Mouse (Mus musculus): ENCODE data around the gene Arfgap3. TPM values are rescaled to one million over a fixed set of nuclear protein-coding genes. Genes with fewer than 3 reads are reported as not detected.
"Not testable (repeated sequence)": the region's sequence is repeated elsewhere in the genome, so short reads cannot be mapped to it uniquely, and the experiment has no call there.

Gene Arfgap3
- total and polyA plus RNA-seq, 2 experiments, result 4.7 to 9.0 TPM

- no peak overlapping the region for H3K4me3 ChIP-seq (ENCODE audit: insufficient read depth, low read depth, low read length)
- H3K27me3 ChIP-seq (ENCODE audit: control insufficient read depth, insufficient read depth, low read length), result no peaks in the 10 kb centered on the region
- no peak for DNase-seq (ENCODE audit: extremely low read depth, low read depth, low spot score)
- H3K9ac ChIP-seq (ENCODE audit: low read depth, low read length), result no peak overlapping the region
- H3K36me3 ChIP-seq (ENCODE audit: control insufficient read depth, insufficient read depth, low read length), result no peaks in the 10 kb centered on the region
- H3K4me1 ChIP-seq (ENCODE audit: control insufficient read depth, insufficient read depth, low read length), result no peaks in the 10 kb centered on the region; the same call in 1 of the 2 replicates
- no peak overlapping the region for H3K27ac ChIP-seq (replicated peaks; ENCODE audit: insufficient read depth, low read depth, low read length)
- no peak for TF ChIP-seq POLR2A (IDR thresholded peaks at IDR 0.05; ENCODE audit: extremely low read depth, insufficient read depth, low read length)
- no peak for TF ChIP-seq CTCF (IDR thresholded peaks at IDR 0.05; ENCODE audit: low read depth, low read length)
- H3K79me2 ChIP-seq (ENCODE audit: control insufficient read depth, insufficient read depth, low read length), result no peaks in the 10 kb centered on the region
Observed at GRCm38 (mm10) chr15:83365697-83366096, 15.7 kb upstream of the Arfgap3 start.

DNA sequence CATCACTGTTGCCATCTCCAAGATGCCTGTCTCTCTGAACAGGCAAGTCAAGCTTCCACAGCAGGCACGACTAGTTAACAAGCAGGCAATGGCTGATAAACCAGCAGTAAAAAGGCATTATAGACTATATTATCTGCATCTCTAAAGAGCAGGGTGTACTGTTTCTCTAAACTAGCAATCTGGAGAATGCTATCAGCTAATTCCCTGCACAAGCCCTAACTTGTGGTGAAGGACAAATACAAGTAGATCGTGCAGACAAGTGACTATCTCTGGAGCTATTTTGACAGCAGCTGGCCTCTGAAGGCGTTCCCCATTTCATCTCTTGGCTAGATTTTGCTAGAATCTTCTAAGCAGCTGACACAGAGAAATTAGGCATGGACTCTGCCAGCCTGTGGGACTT lies 14.1 kb upstream of the Arfgap3 start:
- no peak for DNase-seq (ENCODE audit: extremely low read depth, low read depth, low spot score)
- no peaks in the 10 kb centered on the region; the same call in 1 of the 2 replicates for H3K4me1 ChIP-seq (ENCODE audit: control insufficient read depth, insufficient read depth, low read length)
- H3K4me3 ChIP-seq (ENCODE audit: insufficient read depth, low read depth, low read length), result no peak overlapping the region
- H3K79me2 ChIP-seq (ENCODE audit: control insufficient read depth, insufficient read depth, low read length), result no peaks in the 10 kb centered on the region
- H3K27ac ChIP-seq (replicated peaks; ENCODE audit: insufficient read depth, low read depth, low read length), result no peak overlapping the region
- H3K9ac ChIP-seq (ENCODE audit: low read depth, low read length), result no peak overlapping the region
- no peaks in the 10 kb centered on the region for H3K27me3 ChIP-seq (ENCODE audit: control insufficient read depth, insufficient read depth, low read length)
- TF ChIP-seq CTCF (IDR thresholded peaks at IDR 0.05; ENCODE audit: low read depth, low read length) (no peak), POLR2A (IDR thresholded peaks at IDR 0.05; ENCODE audit: extremely low read depth, insufficient read depth, low read length) (no peak)
- H3K36me3 ChIP-seq (ENCODE audit: control insufficient read depth, insufficient read depth, low read length), result no peaks in the 10 kb centered on the region
- 81% methylated on average over 3 of the region's 3 CpGs for WGBS

DNA sequence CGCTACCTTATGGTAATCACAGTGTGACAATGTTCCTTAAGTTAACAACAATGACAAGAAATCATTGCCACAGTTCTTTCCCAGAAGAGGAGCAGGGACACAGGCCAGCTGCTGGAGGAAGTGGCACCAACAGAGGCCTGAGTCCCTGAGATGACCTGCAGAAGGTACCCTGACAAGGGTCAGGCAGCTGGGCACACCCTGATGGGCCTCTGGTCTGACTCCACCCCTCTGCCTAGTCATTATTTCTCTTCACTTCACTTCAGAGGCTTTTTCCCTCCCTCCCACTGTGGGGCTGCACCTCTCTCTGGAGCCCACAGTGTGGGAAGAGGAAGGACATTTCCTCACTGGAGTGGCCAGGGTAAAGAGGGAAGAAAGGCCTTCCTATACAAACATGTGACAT lies 12.8 kb upstream of the Arfgap3 start:
- WGBS, result 81% methylated on average over 1 of the region's 1 CpGs
- DNase-seq (ENCODE audit: extremely low read depth, low read depth, low spot score), result not testable (repeated sequence)

DNA sequence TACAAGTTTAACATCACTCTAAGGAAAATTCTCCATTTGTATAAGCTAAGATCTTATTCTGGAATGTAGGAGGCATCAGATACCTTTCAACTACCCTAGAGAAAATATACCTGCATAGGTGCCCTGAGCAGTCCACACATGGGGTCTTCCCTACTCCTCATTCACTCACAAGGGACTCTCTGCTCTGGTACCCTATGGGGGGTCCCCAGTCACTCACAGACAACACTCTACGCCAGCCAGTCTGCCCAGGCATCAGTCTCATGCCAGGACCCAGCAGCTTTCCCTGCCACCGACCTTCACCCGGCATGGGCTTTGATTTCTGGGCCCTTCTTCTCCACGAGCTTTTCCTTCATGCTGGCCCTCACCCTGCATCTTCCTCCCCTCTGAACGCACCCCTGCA lies 10.9 kb upstream of the Arfgap3 start:
- not testable (repeated sequence) for DNase-seq (ENCODE audit: extremely low read depth, low read depth, low spot score); H3K9ac ChIP-seq (ENCODE audit: low read depth, low read length); H3K4me3 ChIP-seq (ENCODE audit: insufficient read depth, low read depth, low read length); H3K27ac ChIP-seq (replicated peaks; ENCODE audit: insufficient read depth, low read depth, low read length); H3K27me3 ChIP-seq (ENCODE audit: control insufficient read depth, insufficient read depth, low read length); H3K79me2 ChIP-seq (ENCODE audit: control insufficient read depth, insufficient read depth, low read length); H3K36me3 ChIP-seq (ENCODE audit: control insufficient read depth, insufficient read depth, low read length); H3K4me1 ChIP-seq (ENCODE audit: control insufficient read depth, insufficient read depth, low read length)
- 86% methylated on average over 5 of the region's 5 CpGs for WGBS

More for the DNA sequence above, 12.8 kb upstream of the Arfgap3 start:
- H3K27ac ChIP-seq (replicated peaks; ENCODE audit: insufficient read depth, low read depth, low read length); H3K36me3 ChIP-seq (ENCODE audit: control insufficient read depth, insufficient read depth, low read length); H3K79me2 ChIP-seq (ENCODE audit: control insufficient read depth, insufficient read depth, low read length); H3K9ac ChIP-seq (ENCODE audit: low read depth, low read length); H3K4me3 ChIP-seq (ENCODE audit: insufficient read depth, low read depth, low read length); H3K4me1 ChIP-seq (ENCODE audit: control insufficient read depth, insufficient read depth, low read length); H3K27me3 ChIP-seq (ENCODE audit: control insufficient read depth, insufficient read depth, low read length): not testable (repeated sequence)

DNA sequence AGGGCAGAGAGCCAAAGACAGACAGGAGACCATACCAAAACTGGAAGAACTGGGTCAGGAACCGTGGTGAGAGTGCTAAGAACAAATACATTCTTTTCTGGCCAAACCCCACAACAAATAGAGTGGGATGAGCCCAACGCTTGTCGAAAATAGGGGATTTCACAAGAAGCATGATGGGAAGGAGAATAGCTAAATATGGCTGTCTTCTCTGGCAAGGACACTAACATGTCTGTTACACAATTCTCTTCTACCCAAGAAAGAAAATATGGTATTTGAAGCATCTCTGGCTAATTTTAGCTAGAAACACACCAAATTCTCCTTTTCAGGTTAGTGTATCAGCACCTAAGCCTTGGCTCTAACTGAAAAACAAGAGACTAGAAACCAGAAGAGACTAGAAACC lies 10.1 kb upstream of the Arfgap3 start:
- H3K79me2 ChIP-seq (ENCODE audit: control insufficient read depth, insufficient read depth, low read length), result no peaks in the 10 kb centered on the region
- peaks cover 5% of the 10 kb centered on the region; the same call in 1 of the 2 replicates for H3K36me3 ChIP-seq (ENCODE audit: control insufficient read depth, insufficient read depth, low read length)
- no peaks in the 10 kb centered on the region for H3K27me3 ChIP-seq (ENCODE audit: control insufficient read depth, insufficient read depth, low read length)
- no peak overlapping the region for H3K27ac ChIP-seq (replicated peaks; ENCODE audit: insufficient read depth, low read depth, low read length)
- 56% methylated on average over 3 of the region's 3 CpGs for WGBS
- no peak for DNase-seq (ENCODE audit: extremely low read depth, low read depth, low spot score)
- H3K9ac ChIP-seq (ENCODE audit: low read depth, low read length), result no peak overlapping the region
- TF ChIP-seq POLR2A (IDR thresholded peaks at IDR 0.05; ENCODE audit: extremely low read depth, insufficient read depth, low read length) (no peak), CTCF (IDR thresholded peaks at IDR 0.05; ENCODE audit: low read depth, low read length) (no peak)
- H3K4me1 ChIP-seq (ENCODE audit: control insufficient read depth, insufficient read depth, low read length), result no peaks in the 10 kb centered on the region
- H3K4me3 ChIP-seq (ENCODE audit: insufficient read depth, low read depth, low read length), result no peak overlapping the region

DNA sequence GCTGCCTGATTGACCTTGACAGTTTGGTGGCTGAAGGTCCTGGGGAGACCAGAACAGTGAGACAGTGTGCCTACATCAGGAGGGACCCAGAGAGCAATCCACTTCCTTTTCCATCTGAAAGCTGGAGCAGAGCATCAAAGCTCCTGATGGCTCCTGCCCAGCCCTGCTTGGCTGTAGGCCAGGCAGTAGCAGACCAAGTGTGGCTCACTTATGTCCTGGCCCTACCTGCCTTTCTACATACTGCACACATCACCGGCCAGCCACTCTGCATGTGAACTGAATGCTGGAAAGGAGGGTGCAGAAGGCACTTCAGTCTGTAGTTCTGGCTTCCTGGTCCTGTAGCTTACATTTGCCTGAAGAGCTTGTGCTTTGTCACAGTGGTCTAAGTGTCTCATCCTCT lies 8.4 kb upstream of the Arfgap3 start:
- no peak overlapping the region for H3K4me3 ChIP-seq (ENCODE audit: insufficient read depth, low read depth, low read length)
- H3K79me2 ChIP-seq (ENCODE audit: control insufficient read depth, insufficient read depth, low read length), result no peaks in the 10 kb centered on the region
- no peak overlapping the region for H3K9ac ChIP-seq (ENCODE audit: low read depth, low read length)
- 84% methylated on average over 1 of the region's 1 CpGs for WGBS
- no peaks in the 10 kb centered on the region for H3K4me1 ChIP-seq (ENCODE audit: control insufficient read depth, insufficient read depth, low read length)
- TF ChIP-seq CTCF (IDR thresholded peaks at IDR 0.05; ENCODE audit: low read depth, low read length), result no peak
- TF ChIP-seq POLR2A (IDR thresholded peaks at IDR 0.05; ENCODE audit: extremely low read depth, insufficient read depth, low read length), result no peak
- no peaks in the 10 kb centered on the region for H3K27me3 ChIP-seq (ENCODE audit: control insufficient read depth, insufficient read depth, low read length)
- no peak overlapping the region for H3K27ac ChIP-seq (replicated peaks; ENCODE audit: insufficient read depth, low read depth, low read length)
- H3K36me3 ChIP-seq (ENCODE audit: control insufficient read depth, insufficient read depth, low read length), result peaks cover 5% of the 10 kb centered on the region; the same call in 1 of the 2 replicates
- no peak for DNase-seq (ENCODE audit: extremely low read depth, low read depth, low spot score)
